Mouse (Mus musculus): ENCODE measurements around the gene Hmga1b. TPM values are rescaled to one million over a fixed set of nuclear protein-coding genes. Genes with fewer than 3 reads are reported as not detected.

Gene Hmga1b
- polyA plus RNA-seq, 1 experiment from 2014 or later: 3.0 TPM

GRCm38 (mm10) chr11:120798244-120798643 is 35.6 kb downstream of the Hmga1b start:
- Histone ChIP-seq H3K27ac (replicated peaks; ENCODE audit: low read depth, low read length) (no peak overlapping the region), H3K4me3 (ENCODE audit: low read depth, low read length) (no peak overlapping the region), H3K27me3 (replicated peaks; ENCODE audit: control insufficient read depth, insufficient read depth, low read length) (no peaks in the 10 kb centered on the region), H3K4me1 (ENCODE audit: control insufficient read depth, insufficient read depth, low read length) (peaks cover 7% of the 10 kb centered on the region), H3K9me3 (ENCODE audit: control insufficient read depth, low read length) (no peaks in the 10 kb centered on the region), H3K36me3 (ENCODE audit: control insufficient read depth, insufficient read depth, low read length) (peaks cover 9% of the 10 kb centered on the region; the same call in 1 of the 2 replicates), H3K4me2 (ENCODE audit: low read depth, low read length) (no peak overlapping the region), H3K9ac (ENCODE audit: low read depth, low read length) (no peak overlapping the region)
- WGBS: 86% methylated on average over 3 of the region's 3 CpGs
- no peak for ATAC-seq (ENCODE audit: low read depth)
- no peak for DNase-seq (ENCODE audit: low spot score)

- H3K27me3 ChIP-seq (replicated peaks; ENCODE audit: control insufficient read depth, insufficient read depth, low read length): no peaks in the 10 kb centered on the region
- no peaks in the 10 kb centered on the region; the same call in 1 of the 2 replicates for H3K36me3 ChIP-seq (ENCODE audit: control insufficient read depth, insufficient read depth, low read length)
- no peak for DNase-seq (ENCODE audit: low spot score)
- no peak overlapping the region for H3K4me3 ChIP-seq (ENCODE audit: low read depth, low read length)
- H3K9ac ChIP-seq (ENCODE audit: low read depth, low read length): no peak overlapping the region
- H3K4me2 ChIP-seq (ENCODE audit: low read depth, low read length): peak overlapping the region; percentile 20; the same call in 1 of the 2 replicates
- H3K27ac ChIP-seq (replicated peaks; ENCODE audit: low read depth, low read length): peak overlapping the region; percentile 61
- WGBS: 65% methylated on average over 6 of the region's 6 CpGs
- no peaks in the 10 kb centered on the region for H3K9me3 ChIP-seq (ENCODE audit: control insufficient read depth, low read length)
- ATAC-seq (ENCODE audit: low read depth): no peak
- peaks cover 7% of the 10 kb centered on the region for H3K4me1 ChIP-seq (ENCODE audit: control insufficient read depth, insufficient read depth, low read length)
Measured at GRCm38 (mm10) chr11:120799316-120799890, 36.8 kb downstream of the Hmga1b start.

DNA sequence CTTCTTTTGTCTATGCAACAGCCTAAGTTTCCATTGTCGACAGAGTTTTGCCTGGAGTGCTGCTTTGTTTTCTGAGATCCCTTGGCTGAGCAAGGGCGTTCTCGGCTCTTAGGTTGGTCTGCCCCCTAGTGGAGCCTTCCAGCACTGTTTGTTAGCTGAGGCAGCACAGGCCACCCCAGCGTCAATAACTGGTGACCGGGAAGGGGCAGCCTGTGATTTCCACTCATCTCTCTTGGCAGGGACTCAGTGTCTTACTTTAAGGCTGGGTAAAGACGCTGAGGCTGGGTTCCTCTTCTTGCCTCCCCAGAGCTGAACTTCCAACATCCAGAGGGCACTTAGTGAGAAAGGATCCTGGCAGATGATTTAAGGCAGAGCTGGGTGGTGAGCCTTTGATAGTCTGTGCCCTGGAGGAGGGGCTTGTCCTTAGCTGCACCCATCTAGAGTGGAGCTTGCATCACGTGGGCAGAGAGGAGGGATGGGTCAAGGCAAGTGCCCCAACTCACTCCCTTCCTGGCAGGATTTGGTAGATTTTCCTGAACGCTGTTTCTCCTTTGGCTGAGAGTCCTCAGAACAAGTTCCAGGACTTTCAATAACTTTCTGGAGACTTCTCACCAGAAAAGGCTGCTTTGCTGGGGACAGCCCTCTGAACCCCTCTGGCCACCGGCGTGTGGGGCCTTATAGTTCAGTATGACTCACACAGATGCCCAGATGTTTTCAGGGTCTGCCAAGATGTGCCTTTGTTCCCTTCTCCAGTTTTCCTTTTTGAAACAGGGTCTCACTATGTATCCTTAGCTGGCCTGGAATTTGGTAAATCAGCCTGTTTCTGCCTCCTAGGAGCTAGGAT is 37.7 kb downstream of the Hmga1b start:
- Histone ChIP-seq H3K36me3 (ENCODE audit: control insufficient read depth, insufficient read depth, low read length) (no peaks in the 10 kb centered on the region), H3K9me3 (ENCODE audit: control insufficient read depth, low read length) (no peaks in the 10 kb centered on the region), H3K27me3 (replicated peaks; ENCODE audit: control insufficient read depth, insufficient read depth, low read length) (no peaks in the 10 kb centered on the region), H3K9ac (ENCODE audit: low read depth, low read length) (peak overlapping the region; percentile 35; the same call in 1 of the 2 replicates), H3K4me1 (ENCODE audit: control insufficient read depth, insufficient read depth, low read length) (peaks cover 4% of the 10 kb centered on the region), H3K27ac (replicated peaks; ENCODE audit: low read depth, low read length) (peak overlapping the region; percentile 61), H3K4me3 (ENCODE audit: low read depth, low read length) (no peak overlapping the region), H3K4me2 (ENCODE audit: low read depth, low read length) (peak overlapping the region; percentile 20; the same call in 1 of the 2 replicates)
- DNase-seq (ENCODE audit: low spot score) (peak; percentile 91), ATAC-seq (ENCODE audit: low read depth) (peak; percentile 80)
- 7% methylated on average over 10 of the region's 10 CpGs for WGBS

GRCm38 (mm10) chr11:120804274-120804673 is 41.7 kb downstream of the Hmga1b start:
- Histone ChIP-seq H3K27me3 (replicated peaks; ENCODE audit: control insufficient read depth, insufficient read depth, low read length) (no peaks in the 10 kb centered on the region), H3K4me1 (ENCODE audit: control insufficient read depth, insufficient read depth, low read length) (no peaks in the 10 kb centered on the region), H3K4me2 (ENCODE audit: low read depth, low read length) (no peak overlapping the region), H3K9ac (ENCODE audit: low read depth, low read length) (no peak overlapping the region), H3K9me3 (ENCODE audit: control insufficient read depth, low read length) (no peaks in the 10 kb centered on the region), H3K27ac (replicated peaks; ENCODE audit: low read depth, low read length) (no peak overlapping the region), H3K4me3 (ENCODE audit: low read depth, low read length) (no peak overlapping the region), H3K36me3 (ENCODE audit: control insufficient read depth, insufficient read depth, low read length) (peaks cover 40% of the 10 kb centered on the region)
- DNase-seq (ENCODE audit: low spot score) (no peak), ATAC-seq (ENCODE audit: low read depth) (no peak)
- 76% methylated on average over 7 of the region's 7 CpGs for WGBS

GRCm38 (mm10) chr11:120804769-120805168 is 42.2 kb downstream of the Hmga1b start:
- ATAC-seq (ENCODE audit: low read depth) (no peak), DNase-seq (ENCODE audit: low spot score) (no peak)
- H3K9me3 ChIP-seq (ENCODE audit: control insufficient read depth, low read length): no peaks in the 10 kb centered on the region
- no peak overlapping the region for H3K27ac ChIP-seq (replicated peaks; ENCODE audit: low read depth, low read length)
- no peak overlapping the region for H3K4me2 ChIP-seq (ENCODE audit: low read depth, low read length)
- no peak overlapping the region for H3K4me3 ChIP-seq (ENCODE audit: low read depth, low read length)
- H3K27me3 ChIP-seq (replicated peaks; ENCODE audit: control insufficient read depth, insufficient read depth, low read length): no peaks in the 10 kb centered on the region
- H3K36me3 ChIP-seq (ENCODE audit: control insufficient read depth, insufficient read depth, low read length): peaks cover 45% of the 10 kb centered on the region
- H3K9ac ChIP-seq (ENCODE audit: low read depth, low read length): no peak overlapping the region
- H3K4me1 ChIP-seq (ENCODE audit: control insufficient read depth, insufficient read depth, low read length): no peaks in the 10 kb centered on the region
- WGBS: 73% methylated on average over 4 of the region's 4 CpGs

GRCm38 (mm10) chr11:120805375-120806298 is 43.0 kb downstream of the Hmga1b start:
- WGBS: 85% methylated on average over 7 of the region's 7 CpGs
- Histone ChIP-seq H3K27ac (replicated peaks; ENCODE audit: low read depth, low read length) (no peak overlapping the region), H3K4me1 (ENCODE audit: control insufficient read depth, insufficient read depth, low read length) (no peaks in the 10 kb centered on the region), H3K4me2 (ENCODE audit: low read depth, low read length) (no peak overlapping the region), H3K36me3 (ENCODE audit: control insufficient read depth, insufficient read depth, low read length) (peaks cover 53% of the 10 kb centered on the region), H3K9me3 (ENCODE audit: control insufficient read depth, low read length) (no peaks in the 10 kb centered on the region), H3K4me3 (ENCODE audit: low read depth, low read length) (no peak overlapping the region), H3K27me3 (replicated peaks; ENCODE audit: control insufficient read depth, insufficient read depth, low read length) (no peaks in the 10 kb centered on the region), H3K9ac (ENCODE audit: low read depth, low read length) (no peak overlapping the region)
- no peak for ATAC-seq (ENCODE audit: low read depth)
- DNase-seq (ENCODE audit: low spot score): no peak

- DNase-seq (ENCODE audit: low spot score) (no peak), ATAC-seq (ENCODE audit: low read depth) (no peak)
- Histone ChIP-seq H3K9ac (ENCODE audit: low read depth, low read length) (no peak overlapping the region), H3K4me2 (ENCODE audit: low read depth, low read length) (no peak overlapping the region), H3K27ac (replicated peaks; ENCODE audit: low read depth, low read length) (no peak overlapping the region), H3K27me3 (replicated peaks; ENCODE audit: control insufficient read depth, insufficient read depth, low read length) (no peaks in the 10 kb centered on the region), H3K36me3 (ENCODE audit: control insufficient read depth, insufficient read depth, low read length) (peaks cover 77% of the 10 kb centered on the region), H3K9me3 (ENCODE audit: control insufficient read depth, low read length) (no peaks in the 10 kb centered on the region), H3K4me1 (ENCODE audit: control insufficient read depth, insufficient read depth, low read length) (no peaks in the 10 kb centered on the region), H3K4me3 (ENCODE audit: low read depth, low read length) (no peak overlapping the region)
- 94% methylated on average over 12 of the region's 12 CpGs for WGBS
Measured at GRCm38 (mm10) chr11:120808010-120808409, 45.4 kb downstream of the Hmga1b start.

DNA sequence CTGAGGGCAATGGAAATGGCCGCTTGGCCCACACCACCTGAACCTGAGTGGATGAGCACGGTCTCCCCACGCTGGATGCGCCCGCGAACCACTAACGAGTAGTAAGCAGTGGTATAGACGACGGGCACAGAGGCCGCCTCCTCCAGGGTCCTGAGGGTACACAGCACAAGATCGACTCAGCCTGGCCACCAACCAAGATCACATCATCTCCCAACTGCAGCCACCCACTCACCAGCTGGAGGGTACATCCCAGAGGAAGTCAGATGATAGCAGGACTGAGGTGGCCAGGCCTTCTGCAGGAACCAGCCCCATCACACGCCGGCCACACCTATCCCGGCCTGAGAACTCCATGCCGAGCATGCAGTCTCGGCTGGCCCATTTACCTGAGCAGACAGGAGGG is 49.5 kb downstream of the Hmga1b start:
- DNase-seq (ENCODE audit: low spot score): no peak
- 92% methylated on average over 13 of the region's 16 CpGs for WGBS
- H3K9me3 ChIP-seq (ENCODE audit: control insufficient read depth, low read length): no peaks in the 10 kb centered on the region
- peaks cover 100% of the 10 kb centered on the region for H3K36me3 ChIP-seq (ENCODE audit: control insufficient read depth, insufficient read depth, low read length)
- H3K27ac ChIP-seq (replicated peaks; ENCODE audit: low read depth, low read length): no peak overlapping the region
- no peak for ATAC-seq (ENCODE audit: low read depth)
- H3K9ac ChIP-seq (ENCODE audit: low read depth, low read length): no peak overlapping the region
- no peaks in the 10 kb centered on the region for H3K4me1 ChIP-seq (ENCODE audit: control insufficient read depth, insufficient read depth, low read length)
- no peaks in the 10 kb centered on the region for H3K27me3 ChIP-seq (replicated peaks; ENCODE audit: control insufficient read depth, insufficient read depth, low read length)
- no peak overlapping the region for H3K4me2 ChIP-seq (ENCODE audit: low read depth, low read length)
- no peak overlapping the region for H3K4me3 ChIP-seq (ENCODE audit: low read depth, low read length)

Data from embryonic facial prominence, embryonic 14.5 days (tissue).